ENCODE assay signal across 8 mouse cellular contexts in the genomic region with DNA sequence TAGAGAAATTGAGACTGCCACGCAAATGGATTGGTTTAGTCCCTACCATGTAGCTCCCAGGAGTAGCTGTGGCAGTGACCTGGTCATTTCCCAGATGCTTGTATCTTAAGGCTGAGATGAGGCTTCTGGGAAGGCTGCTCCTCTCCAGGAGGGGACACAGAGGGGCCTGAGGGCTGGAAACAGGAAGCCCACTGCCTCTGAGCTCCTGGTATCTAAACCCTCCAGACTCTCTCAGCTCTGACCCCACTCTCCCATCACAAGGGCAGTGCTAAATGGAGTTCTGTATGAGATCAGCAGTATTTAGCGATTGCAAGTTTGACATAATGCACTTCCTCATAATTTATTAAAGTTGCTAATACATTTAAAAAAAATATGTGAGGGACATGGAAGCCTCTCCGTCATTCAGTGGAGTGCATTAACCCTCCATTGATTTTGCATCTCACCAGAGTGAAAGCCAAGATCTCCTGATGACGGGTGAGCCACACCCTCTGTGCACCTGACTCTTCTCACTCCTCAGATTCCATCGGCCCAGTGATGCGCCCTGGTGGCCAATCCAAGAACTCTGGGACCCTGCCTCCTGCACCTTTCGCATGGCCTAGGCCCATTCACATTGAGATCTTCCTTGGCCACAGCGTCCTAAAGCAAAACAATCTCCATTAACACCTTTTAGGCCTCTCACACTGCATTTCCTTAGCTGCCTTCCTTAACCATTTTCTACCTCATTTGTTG.
DNase-seq lines count a peak whose midpoint lies in the region; ATAC-seq and TF ChIP-seq lines count a peak whose summit lies in the region.

No protein-coding gene starts in this region.

- in situ Hi-C loops in CH12.LX (cut with MboI; ENCODE audit: low pct_ligation_motif_present, low pct_unique_long_range_greater_than_20kb, low sequenced_read_pairs) = no loop called here

- TF ChIP-seq POLR2A in kidney, adult 2 months (IDR thresholded peaks at IDR 0.05; ENCODE audit: low read depth, low read length) = no peak
- TF ChIP-seq POLR2A in CH12.LX (IDR thresholded peaks at IDR 0.05; ENCODE audit: low read depth, low read length) = no peak

- dilution Hi-C loops in CH12.LX (cut with MboI; ENCODE audit: extremely low pct_ligation_motif_present, extremely low pct_unique_long_range_greater_than_20kb, low sequenced_read_pairs) = no loop called here

- H3K27me3 ChIP-seq in kidney, adult 2 months (replicated peaks; ENCODE audit: control insufficient read depth, insufficient read depth, low read length) = no peaks in the 10 kb centered on the region
- no peaks in the 10 kb centered on the region for H3K27me3 ChIP-seq in CH12.LX (replicated peaks)
- H3K27me3 ChIP-seq in liver, embryonic 12.5 days (replicated peaks) = no peaks in the 10 kb centered on the region

- DNase-seq in kidney, adult 2 months = no peak
- no peak for DNase-seq in kidney, adult 11 months
- DNase-seq in CH12.LX (ENCODE audit: extremely low read depth) (peak; percentile 13), ZHBTc4 (ENCODE audit: low read depth, low spot score) (peak; percentile 92)
- no peak for DNase-seq in ovary, postnatal 10 days (ENCODE audit: low spot score)
- no peak for DNase-seq in spleen, postnatal 10 days (ENCODE audit: low spot score in 2 of 2)
- no peak for DNase-seq in adrenal gland, adult 2 months

- peaks cover 22% of the 10 kb centered on the region for H3K4me1 ChIP-seq in kidney, adult 2 months (ENCODE audit: control insufficient read depth, insufficient read depth, low read length)
- H3K4me1 ChIP-seq in CH12.LX (ENCODE audit: control insufficient read depth in 1 of 2, insufficient read depth in 2 of 2) = peaks cover 9 to 12% of the 10 kb centered on the region in 2 experiments
- peaks cover 17% of the 10 kb centered on the region for H3K4me1 ChIP-seq in liver, embryonic 12.5 days

- H3K36me3 ChIP-seq in kidney, adult 2 months (ENCODE audit: control insufficient read depth, insufficient read depth, low read length) = no peaks in the 10 kb centered on the region
- H3K36me3 ChIP-seq in CH12.LX (replicated peaks in 1 of 2; ENCODE audit: control insufficient read depth in 1 of 2, insufficient read depth in 1 of 2, low read length in 1 of 2) = peaks cover 5 to 57% of the 10 kb centered on the region in 2 experiments
- peaks cover 10% of the 10 kb centered on the region for H3K36me3 ChIP-seq in liver, embryonic 12.5 days

- ATAC-seq in liver, embryonic 12.5 days = peak; percentile 50; the same call in 1 of the 2 replicates

- H3K4me2 ChIP-seq in CH12.LX (ENCODE audit: insufficient read depth, low read depth, poor library complexity, severe bottlenecking) = no peak overlapping the region
- H3K4me2 ChIP-seq in liver, embryonic 12.5 days = no peak overlapping the region

- H3K4me3 ChIP-seq in kidney, adult 2 months (ENCODE audit: insufficient read depth, low read depth, low read length) = no peak overlapping the region
- H3K4me3 ChIP-seq in CH12.LX (replicated peaks in 1 of 3; ENCODE audit: low read depth in 2 of 3, low read length in 2 of 3, poor library complexity in 1 of 3) = no peak overlapping the region
- no peak overlapping the region for H3K4me3 ChIP-seq in liver, embryonic 12.5 days

- no peak overlapping the region for H3K9ac ChIP-seq in CH12.LX (ENCODE audit: insufficient read depth, low read depth)
- H3K9ac ChIP-seq in liver, embryonic 12.5 days = no peak overlapping the region

- no peak for TF ChIP-seq EP300 in CH12.LX (IDR thresholded peaks at IDR 0.05; ENCODE audit: low read length)

- 77% methylated on average over 8 of the region's 8 CpGs for WGBS in kidney, adult 2 months
- 52% methylated on average over 8 of the region's 8 CpGs for WGBS in liver, embryonic 12.5 days (ENCODE audit: insufficient replicate concordance)

- TF ChIP-seq RAD21 in CH12.LX (IDR thresholded peaks at IDR 0.05; ENCODE audit: low read depth, low read length) = peak; percentile 61

- no peak overlapping the region for H3K27ac ChIP-seq in kidney, adult 2 months (ENCODE audit: insufficient read depth, low read depth, low read length)
- H3K27ac ChIP-seq in CH12.LX (ENCODE audit: insufficient read depth, low read depth) = no peak overlapping the region
- peak overlapping the region; percentile 36; the same call in 1 of the 2 replicates for H3K27ac ChIP-seq in liver, embryonic 12.5 days

- no peaks in the 10 kb centered on the region for H3K9me3 ChIP-seq in CH12.LX (replicated peaks; ENCODE audit: low read length)
- no peaks in the 10 kb centered on the region for H3K9me3 ChIP-seq in liver, embryonic 12.5 days (replicated peaks)

- no peaks in the 10 kb centered on the region for H3K79me2 ChIP-seq in CH12.LX (replicated peaks; ENCODE audit: control insufficient read depth, extremely low read depth, insufficient read depth, poor library complexity, severe bottlenecking)

- peak; percentile 33 for TF ChIP-seq CTCF in kidney, adult 2 months (conservative IDR thresholded peaks at IDR 0.05; ENCODE audit: insufficient read depth, insufficient read length, low read depth, low read length)
- peak; percentile 18 to 64; a peak in 2 of 4 replicates for TF ChIP-seq CTCF in CH12.LX (conservative IDR thresholded peaks at IDR 0.05 in 1 of 2, IDR thresholded peaks at IDR 0.05 in 1 of 2; ENCODE audit: low read depth in 2 of 2, low read length in 2 of 2)

TF ChIP-seq in CH12.LX, 34 proteins besides CTCF, POLR2A, EP300 and RAD21:
- TF ChIP-seq NELFE (IDR thresholded peaks at IDR 0.05; ENCODE audit: low read depth, low read length) (no peak), BHLHE40 (IDR thresholded peaks at IDR 0.05; ENCODE audit: low read depth, low read length) (peak; percentile 58), USF1 (IDR thresholded peaks at IDR 0.05; ENCODE audit: low read depth, low read length) (no peak), ETS1 (conservative IDR thresholded peaks at IDR 0.05; ENCODE audit: low read depth, low read length) (no peak), JUND (conservative IDR thresholded peaks at IDR 0.05; ENCODE audit: low read depth, low read length) (no peak), ZKSCAN1 (IDR thresholded peaks at IDR 0.05; ENCODE audit: borderline replicate concordance, low read depth, low read length) (no peak), SMC3 (IDR thresholded peaks at IDR 0.05; ENCODE audit: low read depth, low read length) (peak; percentile 75), TBP (conservative IDR thresholded peaks at IDR 0.05; ENCODE audit: low read depth, low read length) (no peak)

Comparison
In these comparisons a context has a peak if more than half of its experiments do, and no peak if none do; other contexts are left out.
1. DNase-seq: peak in CH12.LX (single experiment) and ZHBTc4 (single experiment); none in kidney, adult 2 months (single experiment), kidney, adult 11 months (single experiment), ovary, postnatal 10 days (single experiment), spleen, postnatal 10 days (0 of 2) and adrenal gland, adult 2 months (single experiment).